Mouse (Mus musculus) liver, adult (tissue): ENCODE results near the gene Ccdc88a.

Experiments
- GATA4 ChIP-seq: IDR thresholded peaks from 2 replicates; pipeline ENCODE4 v1.6.1; 2014; ENCODE audit warnings: mild to moderate bottlenecking, low read length; ENCODE audit not compliant: insufficient replicate concordance

Gene Ccdc88a

DNA sequence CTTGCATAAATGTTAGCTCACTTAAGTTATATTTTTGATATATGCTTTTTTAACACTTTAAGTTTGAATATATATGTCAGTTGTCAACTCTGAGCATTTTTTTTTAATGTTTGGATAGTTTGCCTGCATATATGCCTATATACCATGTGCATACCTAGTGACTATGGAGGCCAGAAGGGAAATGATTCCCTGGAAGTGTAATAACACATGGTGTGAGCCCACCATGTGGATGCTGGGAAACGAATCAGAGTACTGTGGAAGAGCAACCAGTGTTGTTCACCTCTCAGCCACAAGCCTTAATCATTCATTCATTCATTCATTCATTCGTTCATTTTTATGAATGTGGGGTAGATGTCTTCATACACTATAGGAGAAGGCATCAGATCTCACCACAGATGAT is 26.9 kb downstream of the Ccdc88a start:
- no peak for TF ChIP-seq GATA4

DNA sequence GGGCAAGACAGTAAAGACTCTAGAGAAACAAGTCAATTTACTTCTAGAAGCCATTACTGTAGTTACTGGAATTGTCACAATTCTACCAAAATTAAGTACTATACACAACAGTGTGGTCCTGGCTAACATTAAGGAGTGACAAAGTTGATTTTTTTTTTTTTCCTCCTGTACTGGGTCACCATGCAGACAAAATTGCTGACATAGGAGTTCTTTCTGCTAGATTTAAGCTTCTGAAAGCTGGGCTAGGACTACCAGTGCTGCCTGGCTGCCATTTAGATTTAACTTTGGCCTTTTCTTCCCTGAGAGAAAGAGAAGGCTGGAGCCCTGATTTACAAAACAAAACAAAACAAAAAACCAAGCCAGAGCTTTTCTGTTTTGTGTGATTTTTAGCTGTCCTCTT is 32.8 kb downstream of the Ccdc88a start:
- TF ChIP-seq GATA4 = no peak

DNA sequence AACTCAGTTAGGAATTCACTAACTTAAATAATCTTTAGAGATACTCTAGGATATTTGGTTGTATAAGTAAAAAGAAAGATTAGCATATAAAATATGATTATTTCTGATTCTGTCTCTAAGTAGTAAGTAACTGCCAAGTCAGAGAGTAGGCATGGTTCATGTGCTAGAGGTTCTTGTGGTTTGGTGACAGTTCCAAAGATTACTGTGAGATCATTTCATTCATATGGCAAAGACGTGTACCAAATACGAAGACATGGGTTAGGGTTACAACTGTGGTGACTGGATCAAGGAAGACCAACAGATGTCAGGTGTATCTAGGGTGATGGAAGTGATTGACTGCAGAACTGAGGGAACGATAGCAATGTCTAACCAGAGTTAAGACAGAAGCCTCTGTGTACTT is 50.0 kb downstream of the Ccdc88a start:
- no peak for TF ChIP-seq GATA4

DNA sequence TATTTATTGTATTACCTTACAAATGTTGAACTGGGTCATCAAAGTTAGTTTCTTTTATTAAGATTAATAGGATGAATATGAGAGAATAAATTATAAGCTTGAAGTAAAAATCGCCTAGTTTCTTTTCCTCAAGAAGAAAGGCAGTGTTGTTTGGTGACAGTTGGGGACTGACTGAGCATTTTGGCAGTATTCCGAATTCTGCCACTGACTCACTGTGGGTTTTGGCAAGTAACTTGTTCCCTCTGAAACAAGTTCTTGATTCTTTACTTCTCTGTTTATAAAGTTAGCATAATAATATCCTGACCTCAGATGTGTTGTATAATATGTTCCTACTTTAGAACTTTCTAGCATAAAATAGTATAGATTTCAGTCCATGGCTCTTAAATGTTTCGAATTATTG is 55.3 kb downstream of the Ccdc88a start:
- TF ChIP-seq GATA4 = no peak

DNA sequence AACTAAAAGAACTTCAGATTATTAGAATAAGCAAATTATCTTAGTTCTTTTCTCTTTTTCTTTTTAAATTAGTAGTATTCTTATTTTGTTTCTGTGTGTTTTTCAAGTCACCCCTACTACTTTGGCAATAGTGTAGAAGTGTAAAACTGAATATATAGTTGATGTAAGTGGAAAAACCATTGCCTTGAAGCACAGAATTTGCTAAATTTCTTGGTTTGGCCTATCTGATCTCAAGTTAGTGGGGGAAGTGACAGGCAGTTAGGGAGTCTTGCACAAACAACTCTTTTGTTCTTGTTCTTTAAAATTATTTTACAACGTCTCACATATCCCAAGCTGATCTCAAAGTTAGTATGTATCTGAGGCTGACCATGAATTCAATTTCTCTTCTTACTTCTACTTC is 57.6 kb downstream of the Ccdc88a start:
- TF ChIP-seq GATA4 = no peak

DNA sequence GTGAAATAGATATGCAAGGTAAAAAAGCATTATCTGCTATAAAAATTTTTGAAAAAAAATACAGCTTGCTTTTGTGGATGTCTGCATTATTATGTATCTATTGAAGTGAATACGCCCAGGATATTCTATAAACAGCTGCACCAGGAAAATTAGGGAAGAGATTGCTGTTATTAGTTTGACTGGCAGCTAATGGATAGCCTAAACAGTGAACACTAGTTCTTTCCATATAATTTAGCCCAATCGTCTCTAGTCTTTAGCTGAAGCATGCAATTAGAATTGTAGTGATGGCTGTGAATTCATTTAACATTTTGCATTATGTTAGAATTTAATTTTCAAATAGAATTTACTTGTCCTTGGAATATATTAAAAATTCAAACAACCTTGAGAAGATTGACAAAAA is 75.3 kb downstream of the Ccdc88a start:
- no peak for TF ChIP-seq GATA4

DNA sequence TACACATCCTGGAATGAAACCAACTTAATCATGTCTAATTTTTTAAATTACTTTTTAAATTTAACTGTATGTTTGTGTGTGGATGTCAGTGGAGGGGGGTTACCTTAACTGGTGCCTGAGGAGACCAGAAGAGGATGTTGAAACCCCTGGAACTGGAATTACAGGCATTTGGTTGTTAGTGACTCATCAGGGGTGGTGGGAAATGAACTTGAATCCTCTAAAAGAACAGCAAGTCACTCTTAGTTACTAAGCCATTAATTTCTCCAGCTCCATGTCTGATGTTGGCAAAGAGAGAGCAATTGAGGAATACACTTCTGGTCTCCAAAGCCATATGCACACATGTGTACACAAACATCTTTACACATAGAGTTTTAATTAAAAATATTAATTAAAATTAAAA is 101.2 kb downstream of the Ccdc88a start:
- no peak for TF ChIP-seq GATA4

DNA sequence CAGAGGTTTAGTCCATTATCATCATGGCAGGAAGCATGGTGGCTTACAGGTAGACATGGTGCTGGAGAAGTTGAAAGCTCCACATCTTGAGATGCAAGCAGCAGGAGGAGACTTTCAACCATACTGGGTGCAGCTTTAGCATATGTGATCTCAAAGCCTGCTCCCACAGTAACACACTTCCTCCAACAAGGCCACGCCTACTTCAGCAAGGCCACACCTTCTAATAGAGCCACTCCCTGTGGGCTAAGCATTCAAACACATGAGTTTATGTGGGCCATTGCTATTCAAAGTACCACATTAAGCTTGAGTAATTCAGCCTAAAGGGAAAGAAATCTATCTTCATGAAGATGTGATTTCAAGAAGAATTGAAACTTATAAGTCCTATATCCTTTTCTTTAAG is 119.7 kb downstream of the Ccdc88a start:
- no peak for TF ChIP-seq GATA4

DNA sequence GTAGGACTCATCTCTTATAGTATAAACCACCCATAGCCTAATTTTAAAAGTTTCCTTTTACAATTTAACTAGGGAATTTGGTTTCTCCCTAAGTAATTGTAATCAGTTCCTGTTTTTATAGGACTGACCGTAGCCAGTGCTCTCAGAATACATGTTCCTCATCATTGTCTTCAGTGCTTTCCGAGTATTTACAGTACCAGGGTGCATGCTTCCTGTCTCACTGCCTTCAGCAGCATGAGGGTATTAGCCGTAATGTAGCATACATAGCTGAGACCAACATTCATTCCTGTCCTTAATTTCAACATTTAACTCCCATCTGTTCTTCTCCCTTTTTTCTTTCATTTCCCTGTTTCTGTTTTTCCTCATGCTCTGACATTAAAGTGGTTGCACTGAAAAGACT is 123.5 kb downstream of the Ccdc88a start:
- no peak for TF ChIP-seq GATA4

DNA sequence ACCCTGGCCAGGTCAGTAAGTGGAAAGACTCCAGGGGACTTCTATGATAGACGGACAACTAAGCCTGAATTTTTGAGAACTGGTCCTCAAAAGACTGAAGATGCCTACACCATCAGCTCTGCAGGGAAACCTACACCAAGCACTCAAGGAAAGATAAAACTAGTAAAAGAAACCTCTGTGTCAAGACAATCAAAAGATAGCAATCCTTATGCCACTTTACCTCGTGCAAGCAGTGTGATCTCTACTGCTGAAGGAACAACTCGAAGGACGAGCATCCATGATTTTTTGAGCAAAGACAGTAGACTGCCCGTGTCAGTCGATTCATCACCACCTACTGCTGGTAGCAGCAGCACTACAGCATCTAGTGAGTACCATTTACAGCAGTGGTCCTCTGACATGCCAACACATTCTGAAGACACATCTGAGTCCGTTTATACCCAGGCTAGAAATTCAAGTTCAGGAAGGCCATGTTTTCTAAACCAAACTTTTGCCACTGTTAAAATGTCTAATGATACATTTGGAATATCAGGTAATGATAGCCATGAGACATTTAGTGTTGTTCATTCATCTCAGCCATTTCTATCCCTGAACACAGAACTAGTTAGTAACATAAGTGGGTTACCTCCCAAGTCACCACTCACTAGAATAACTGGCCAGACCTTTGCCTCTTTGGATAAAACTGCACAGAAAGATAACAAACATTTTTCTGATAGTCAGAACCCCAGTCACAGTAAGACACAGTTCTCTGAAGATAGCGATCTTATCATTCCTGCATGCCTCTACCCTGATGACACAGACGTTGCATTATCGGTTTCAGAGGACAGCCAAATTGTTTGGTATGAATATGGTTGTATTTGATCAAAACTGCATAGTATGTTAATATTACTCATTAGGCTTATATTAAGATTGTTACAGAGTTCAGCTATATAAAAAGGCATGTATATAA is 130.8 kb downstream of the Ccdc88a start:
- TF ChIP-seq GATA4 = no peak

DNA sequence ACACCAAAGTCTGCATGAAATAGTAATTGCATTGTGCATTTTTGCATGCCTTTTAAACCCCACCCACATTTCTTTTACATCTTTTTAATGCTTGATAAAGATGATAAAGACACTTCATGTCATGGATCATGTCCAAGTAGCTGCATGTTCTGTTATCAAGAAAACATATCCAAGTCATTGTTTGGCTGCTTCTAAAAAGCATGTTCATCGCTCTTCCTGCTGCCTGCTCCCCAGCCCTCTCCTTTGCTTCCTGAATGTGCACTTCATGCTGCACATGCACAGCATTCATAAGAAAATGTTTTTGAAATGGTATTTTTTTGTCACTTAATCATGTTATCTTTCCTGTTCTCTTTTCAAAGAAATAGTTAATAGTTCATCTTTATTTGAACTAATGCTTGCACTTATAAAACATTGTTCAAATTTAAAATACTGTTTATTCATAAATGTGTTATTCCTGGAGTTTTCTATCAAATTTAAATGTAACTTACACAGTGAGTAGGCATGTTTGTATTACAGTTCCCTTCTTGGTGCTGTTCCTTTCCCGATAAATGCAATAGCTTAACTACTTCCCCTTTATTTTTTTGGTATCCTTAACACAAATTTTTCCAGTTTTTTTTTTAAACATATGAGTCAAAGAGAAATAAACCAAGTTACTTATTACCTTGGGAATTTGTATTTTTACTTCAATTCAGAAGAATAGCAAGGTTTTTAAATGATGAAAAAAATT is 131.6 kb downstream of the Ccdc88a start:
- TF ChIP-seq GATA4 = no peak

DNA sequence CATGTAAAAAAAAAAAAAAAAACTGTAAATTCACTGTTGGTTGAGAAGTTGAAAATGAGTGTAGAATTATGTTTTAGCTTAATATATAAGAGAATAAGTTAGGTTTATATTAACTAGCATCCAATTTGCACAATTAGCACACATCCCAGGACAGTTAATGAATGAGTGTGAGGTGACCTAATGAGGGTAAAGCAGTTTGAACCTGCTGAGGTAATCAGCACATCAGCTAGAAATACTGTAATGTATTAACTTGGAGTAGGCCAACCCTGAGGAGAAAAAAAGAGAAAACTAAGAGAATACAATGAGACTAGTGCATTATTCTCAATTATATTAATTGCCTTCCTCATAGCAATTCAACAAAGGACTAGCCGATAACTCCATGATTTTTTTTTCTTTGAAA is 136.0 kb downstream of the Ccdc88a start:
- TF ChIP-seq GATA4 = no peak

DNA sequence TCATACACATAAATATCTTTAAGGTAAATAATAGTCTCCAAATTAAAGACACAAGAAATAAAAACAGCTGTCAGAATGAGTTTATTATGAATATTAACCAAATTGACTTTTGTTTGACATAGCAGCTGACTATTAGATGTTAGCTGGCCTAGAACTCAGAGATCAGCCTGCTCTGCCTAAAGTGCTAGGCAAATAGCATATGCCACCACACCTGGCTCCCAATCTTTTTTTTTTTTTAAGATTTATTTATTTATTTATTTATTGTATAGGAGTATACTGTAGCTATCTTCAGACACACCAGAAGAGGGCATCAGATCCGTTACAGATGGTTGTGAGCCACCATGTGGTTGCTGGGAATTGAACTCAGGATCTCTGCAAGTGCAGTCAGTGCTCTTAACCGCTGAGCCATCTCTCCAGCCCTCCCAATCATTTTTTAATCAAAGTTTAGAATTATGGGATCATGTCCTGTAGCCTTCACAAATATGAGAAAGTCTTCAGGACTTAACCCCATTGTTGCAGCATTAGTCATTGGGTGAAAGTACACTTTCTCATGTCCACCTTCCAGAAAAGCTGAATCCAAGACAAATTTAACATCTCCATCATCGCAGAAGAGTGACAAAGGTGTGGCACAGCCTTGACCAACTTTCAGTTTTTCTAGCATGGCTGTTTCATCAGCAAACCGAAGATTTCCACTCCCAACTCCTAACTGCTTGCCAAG is 139.5 kb downstream of the Ccdc88a start:
- no peak for TF ChIP-seq GATA4

DNA sequence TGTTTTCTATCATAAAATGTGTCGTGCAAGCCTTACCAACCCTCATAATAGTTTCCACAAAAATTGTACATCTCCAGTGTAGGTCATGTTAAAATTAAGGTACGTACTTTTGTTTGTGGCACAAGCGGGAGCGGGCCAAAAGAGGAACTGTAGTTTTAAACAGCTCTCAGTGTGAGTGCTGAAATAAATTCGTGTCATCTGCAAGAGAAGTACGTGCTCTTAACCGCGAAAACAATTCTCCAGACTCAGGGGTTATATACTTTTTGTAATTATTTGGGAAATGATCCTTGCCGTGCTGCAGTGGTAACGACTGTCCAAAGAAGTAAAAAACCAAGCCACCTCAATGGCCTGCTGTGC is 140.8 kb downstream of the Ccdc88a start:
- no peak for TF ChIP-seq GATA4

DNA sequence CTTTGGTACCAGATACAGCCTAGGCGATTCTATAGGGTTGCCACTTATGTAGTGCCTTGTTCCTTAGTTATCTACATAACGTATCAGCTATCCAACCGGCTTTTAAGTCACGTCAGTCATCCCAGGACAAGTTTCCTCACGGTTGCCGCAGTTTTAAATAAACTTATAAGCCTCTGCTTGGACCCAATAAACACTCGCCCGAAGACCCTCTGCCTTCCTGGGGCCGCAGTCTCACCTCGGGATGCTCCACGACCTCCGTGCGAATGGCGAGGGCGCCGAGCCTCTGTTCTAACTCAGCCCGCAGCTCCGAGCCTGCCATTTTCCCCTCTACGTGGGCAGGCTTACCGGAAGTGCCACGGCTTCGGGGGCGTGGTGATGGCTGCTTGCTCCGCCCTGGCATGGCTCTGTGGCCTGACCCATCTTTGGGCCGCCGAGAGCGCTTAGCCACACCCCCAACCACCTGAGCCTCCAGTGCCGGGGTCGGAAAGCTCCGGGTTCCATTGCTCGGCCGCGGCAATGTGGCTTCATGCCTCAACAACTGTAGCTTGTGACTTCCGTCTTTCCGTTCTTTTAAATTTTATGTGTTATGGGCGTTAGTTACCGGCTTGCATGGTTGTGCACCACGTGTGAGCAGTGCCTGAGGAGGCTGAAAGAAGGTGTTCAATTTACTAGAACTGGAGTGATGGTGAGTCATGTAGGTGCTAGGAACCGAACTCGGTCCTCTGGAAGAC is 141.4 kb downstream of the Ccdc88a start, which contains the start of gene Prorsd1:
TSS of gene Prorsd1 (minus strand) at position 352 of the 731 bp plus-strand sequence.
- TF ChIP-seq GATA4 = no peak
